Mouse (Mus musculus) heart, postnatal 4 days (tissue): ENCODE results near the gene Jade1. TPM values are rescaled to one million over a fixed set of nuclear protein-coding genes. Genes with fewer than 3 reads are reported as not detected.

ENCODE experiments used
- DNase-seq: peaks from one replicate; pipeline ENCODE4 v3.0.0; 2021
- total RNA-seq, 2 experiments: library from RNA; stranded (reverse); gene quantifications; 2 replicates each; pipeline ENCODE4 v1.2.3; 2021

Jade1 gene
- total RNA-seq, 2 experiments from 2014 or later: 37.8 to 43.5 TPM

- no peak for DNase-seq
Observed at GRCm38 (mm10) chr3:41580401-41581323, 25.1 kb downstream of the Jade1 start.

- no peak for DNase-seq
Observed at GRCm38 (mm10) chr3:41581436-41581835, 25.9 kb downstream of the Jade1 start.

- no peak for DNase-seq
Observed at GRCm38 (mm10) chr3:41582256-41582655, 26.7 kb downstream of the Jade1 start.

DNA sequence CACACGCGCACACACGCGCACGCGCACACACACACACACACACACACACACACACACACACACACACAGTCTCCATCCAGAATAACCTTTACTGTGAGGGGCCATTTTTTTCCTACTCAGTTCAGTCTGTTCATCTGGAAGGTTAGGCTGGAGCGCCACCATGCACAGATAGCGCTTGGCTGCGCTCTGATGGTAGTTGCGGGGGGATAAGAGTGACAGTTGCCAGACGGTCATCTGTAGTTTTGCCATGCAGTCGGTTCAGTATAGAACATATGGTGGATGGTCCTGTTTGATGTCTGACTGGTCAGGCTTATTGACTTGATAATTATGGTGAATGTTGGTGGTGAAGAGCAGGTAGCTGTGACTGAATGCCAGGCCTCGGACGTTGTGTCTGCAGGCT, 27.6 kb downstream of the Jade1 start:
- DNase-seq: no peak

DNA sequence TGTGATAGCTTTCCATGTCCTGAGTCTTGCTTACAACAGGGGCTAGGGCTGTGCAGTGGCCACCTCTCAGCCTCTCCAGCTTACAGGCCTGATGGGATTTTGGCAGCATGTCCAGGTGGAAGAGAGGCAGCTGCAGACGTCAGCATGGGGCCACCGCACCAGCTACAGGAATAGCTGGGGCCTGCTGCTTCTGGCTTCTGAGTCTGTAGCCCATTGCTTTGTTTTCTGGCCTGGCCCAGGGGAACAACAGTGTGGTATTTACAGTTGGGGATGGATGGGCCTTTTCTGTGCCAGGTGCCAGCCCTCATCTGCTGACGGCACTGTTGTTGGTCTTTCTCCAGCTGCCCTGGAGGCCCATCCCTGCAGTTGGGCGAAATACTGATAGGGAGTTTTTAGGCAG, 28.1 kb downstream of the Jade1 start:
- DNase-seq: peak; percentile 58

DNA sequence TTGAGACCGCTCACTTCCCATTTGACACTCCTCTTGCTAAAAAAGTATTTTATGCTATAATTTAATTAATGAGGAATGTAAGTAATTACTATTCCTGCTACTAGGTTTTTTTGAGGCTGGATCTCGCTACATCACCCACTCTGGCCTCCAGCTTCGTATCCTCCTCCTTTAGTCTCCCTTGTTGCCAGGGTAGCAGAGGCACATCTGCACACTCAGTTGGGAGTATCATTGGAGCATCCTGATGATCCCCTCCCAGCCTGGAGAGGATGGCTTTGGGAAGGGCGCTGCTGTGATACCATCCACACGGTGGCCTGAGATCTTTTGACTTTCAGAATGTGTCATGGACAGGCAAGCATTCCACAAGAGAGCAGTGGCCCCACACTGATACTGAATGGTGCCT, 30.0 kb downstream of the Jade1 start:
- DNase-seq: no peak

- no peak for DNase-seq
Observed at GRCm38 (mm10) chr3:41586330-41586729, 30.8 kb downstream of the Jade1 start.

DNA sequence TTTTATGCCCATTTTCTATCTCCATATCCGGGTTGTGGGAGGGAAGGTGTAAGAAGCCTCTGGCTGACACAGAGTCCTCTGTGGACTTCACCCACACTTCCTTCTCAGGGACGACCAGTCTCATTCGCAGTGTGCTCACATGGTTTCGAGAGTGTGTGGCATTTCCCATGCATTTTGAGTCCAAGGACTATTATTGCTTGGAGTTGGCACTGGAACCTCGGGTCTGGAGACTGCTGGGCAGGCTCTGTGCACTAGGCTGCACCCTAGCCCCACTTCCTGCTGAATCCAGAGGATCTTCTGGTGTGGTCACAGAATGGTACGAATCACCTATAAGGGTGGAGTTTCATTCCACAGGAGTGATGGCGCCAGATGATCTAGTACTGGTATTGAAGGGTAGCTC, 31.4 kb downstream of the Jade1 start:
- no peak for DNase-seq

GRCm38 (mm10) chr3:41587588-41587987, 32.1 kb downstream of the Jade1 start:
- peak; percentile 51 for DNase-seq

DNA sequence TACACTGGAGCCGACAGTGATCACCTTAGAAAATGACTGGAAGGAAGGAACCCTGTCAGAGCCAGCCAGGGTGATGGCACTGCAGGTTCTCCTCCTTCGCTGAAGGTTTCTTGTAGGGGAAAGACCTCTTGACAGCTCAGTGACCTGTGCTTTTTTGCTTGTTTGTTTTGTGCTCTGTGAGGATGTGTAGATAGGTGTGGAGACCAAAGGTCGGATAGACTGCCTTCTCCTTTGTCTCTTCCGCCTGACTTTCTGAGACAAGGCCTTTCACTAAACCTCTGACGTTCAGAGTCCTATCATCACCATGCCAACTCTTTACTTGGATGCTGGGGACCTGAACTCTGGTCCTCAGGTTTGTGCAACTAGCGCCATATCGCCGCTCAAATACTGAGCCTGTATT, 33.0 kb downstream of the Jade1 start:
- no peak for DNase-seq

DNA sequence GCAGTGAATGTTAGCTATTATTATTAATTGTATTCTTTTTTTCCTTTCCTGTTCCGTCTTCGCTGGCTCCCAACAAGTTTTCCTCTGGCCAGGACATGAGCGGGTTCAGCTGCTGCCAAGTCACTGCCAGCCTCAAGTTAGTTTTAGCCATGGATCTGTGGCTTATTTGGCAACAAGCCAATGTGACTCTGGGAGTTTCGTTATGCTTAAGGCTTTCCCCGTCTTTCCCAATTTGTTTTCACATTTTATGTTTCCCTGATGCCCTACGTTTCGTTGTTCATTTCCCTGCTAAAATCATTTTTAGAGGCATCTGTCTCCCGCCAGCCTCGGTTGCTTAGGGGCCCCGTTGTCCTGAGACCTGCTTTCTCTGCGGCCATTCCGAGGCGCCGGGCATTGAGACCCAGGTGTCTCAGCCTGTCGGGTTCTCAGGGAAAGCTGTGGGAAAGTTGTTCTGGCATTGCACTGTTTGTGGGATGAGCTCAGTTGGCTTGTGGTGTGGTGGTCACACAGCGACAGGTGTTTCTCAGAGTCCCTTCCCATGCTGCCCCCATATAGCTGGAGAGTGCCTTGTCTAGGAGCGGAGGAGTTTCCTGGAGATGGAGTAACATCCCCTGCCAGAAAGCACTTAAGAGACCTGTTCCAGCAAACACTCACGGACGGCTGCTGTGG, 33.8 kb downstream of the Jade1 start:
- no peak for DNase-seq

GRCm38 (mm10) chr3:41589988-41590387, 34.5 kb downstream of the Jade1 start:
- no peak for DNase-seq

- peak; percentile 60 for DNase-seq
Observed at GRCm38 (mm10) chr3:41590695-41591559, 35.4 kb downstream of the Jade1 start.

GRCm38 (mm10) chr3:41591651-41592170, 36.2 kb downstream of the Jade1 start:
- DNase-seq: no peak

DNA sequence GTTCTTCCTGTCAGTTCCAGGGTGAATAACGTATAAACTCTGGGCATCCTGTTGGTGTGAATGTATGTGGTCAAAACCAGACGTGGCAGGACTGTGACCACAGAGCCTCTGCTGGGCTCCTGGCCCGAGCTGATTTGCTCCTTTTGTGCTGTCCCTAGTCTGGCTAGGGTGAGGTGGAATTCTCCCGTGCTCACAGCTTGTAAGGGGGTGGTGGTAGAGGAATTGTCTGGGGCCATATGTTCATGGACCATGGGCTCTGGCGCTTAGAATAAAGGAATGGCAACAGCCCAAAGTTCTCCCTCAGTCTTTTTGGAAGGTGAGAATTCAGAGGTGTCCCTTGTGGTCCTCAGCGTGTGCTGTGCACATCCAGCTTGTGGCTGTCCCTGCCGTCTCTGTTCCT, 37.3 kb downstream of the Jade1 start:
- DNase-seq: no peak

DNA sequence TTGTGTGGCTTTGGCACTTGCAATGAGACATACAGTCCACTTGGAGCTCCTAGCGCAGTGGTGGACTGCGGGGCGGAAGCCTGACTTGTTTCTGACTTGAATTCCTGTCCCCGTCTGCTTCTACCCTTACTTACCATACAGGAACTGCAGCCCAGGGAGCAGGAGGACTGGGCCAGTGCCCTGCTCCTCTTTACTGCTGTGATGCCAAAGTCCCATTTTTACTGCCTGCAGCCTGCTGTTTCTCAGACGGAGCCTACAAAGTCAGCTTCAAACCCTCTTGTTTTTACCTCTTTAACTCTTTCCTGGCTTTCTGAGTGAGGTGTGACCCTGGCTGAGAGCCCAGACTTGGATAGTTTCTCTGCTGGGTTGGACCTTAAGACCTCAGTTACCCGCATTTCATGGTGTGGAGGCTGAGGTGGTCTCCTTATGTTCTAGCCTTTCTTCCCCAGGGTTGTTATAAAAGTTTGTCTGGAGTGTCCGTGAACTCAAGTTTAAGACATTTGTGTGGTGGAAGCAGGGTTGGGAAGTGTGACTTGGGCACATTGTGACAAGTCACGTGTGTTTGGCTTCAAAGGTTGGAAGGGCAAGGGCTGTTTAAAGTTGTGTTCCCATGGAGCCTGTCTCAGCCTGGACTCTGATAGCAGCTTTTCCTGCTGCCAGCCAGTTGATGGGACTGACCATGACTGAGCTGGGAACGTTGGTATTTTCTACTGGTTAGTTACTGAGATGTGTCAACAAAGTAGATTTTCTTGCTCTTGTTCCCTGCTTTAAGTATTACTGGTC, 38.8 kb downstream of the Jade1 start:
- DNase-seq: no peak

GRCm38 (mm10) chr3:41595010-41595409, 39.5 kb downstream of the Jade1 start:
- no peak for DNase-seq

GRCm38 (mm10) chr3:41597036-41597435, 41.5 kb downstream of the Jade1 start:
- no peak for DNase-seq

- DNase-seq: peak; percentile 42
Observed at GRCm38 (mm10) chr3:41598412-41598811, 42.9 kb downstream of the Jade1 start.

DNA sequence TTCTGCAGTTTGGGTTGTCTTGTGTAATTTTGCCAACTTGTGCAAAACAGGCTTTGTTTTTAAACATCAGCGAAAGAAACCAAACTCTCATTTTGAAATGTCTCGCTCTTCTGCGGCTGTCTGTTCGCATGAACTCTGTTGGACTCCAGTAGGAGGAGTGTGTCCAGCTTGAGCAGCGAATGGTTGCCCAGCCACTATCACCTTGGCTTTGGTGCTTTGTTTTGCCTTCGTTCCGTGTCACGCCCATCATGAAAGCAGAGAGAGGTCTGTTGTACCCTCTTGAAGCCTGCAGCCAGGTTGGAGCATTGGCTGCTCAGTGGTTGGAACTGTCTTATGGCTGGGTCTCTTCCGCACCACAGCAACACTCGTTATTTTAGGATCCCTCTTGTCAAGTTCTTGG, 43.7 kb downstream of the Jade1 start:
- no peak for DNase-seq

GRCm38 (mm10) chr3:41599806-41600589, 44.5 kb downstream of the Jade1 start:
- DNase-seq: peak; percentile 78
